Mouse (Mus musculus) C2C12 (cell line): ENCODE data around the gene Otud7a. TPM values are rescaled to one million over a fixed set of nuclear protein-coding genes. Genes with fewer than 3 reads are reported as not detected.

Source experiments
- H3K27me3 ChIP-seq: one replicate; pipeline ENCODE4 v1.6.1; 2011; ENCODE audit not compliant: control insufficient read depth, insufficient read depth, insufficient read length
- H3K36me3 ChIP-seq: one replicate; pipeline ENCODE4 v1.6.1; 2011; ENCODE audit not compliant: control insufficient read depth, insufficient read depth
- H3K4me3 ChIP-seq: one replicate; pipeline ENCODE4 v1.5.1; 2011; ENCODE audit warnings: mild to moderate bottlenecking, control low read depth; ENCODE audit not compliant: poor library complexity, insufficient read depth, severe bottlenecking
- H3K79me2 ChIP-seq: one replicate; pipeline ENCODE4 v1.6.1; 2011; ENCODE audit not compliant: control insufficient read depth, insufficient read depth
- H3K79me3 ChIP-seq: one replicate; pipeline ENCODE4 v1.6.1; 2011; ENCODE audit warnings: low read depth, control low read depth
- H3ac ChIP-seq: one replicate; pipeline ENCODE3; 2011; ENCODE audit warnings: low read depth; ENCODE audit not compliant: control insufficient read depth, insufficient read length
- CEBPB ChIP-seq: IDR thresholded peaks from one replicate; pipeline ENCODE4 v1.6.1; 2011; ENCODE audit warnings: low read depth, mild to moderate bottlenecking, control low read depth, moderate library complexity
- CTCF ChIP-seq: IDR thresholded peaks from one replicate; pipeline ENCODE4 v1.5.1; 2011; ENCODE audit not compliant: control insufficient read depth, insufficient read depth, insufficient read length
- FOSL1 ChIP-seq: IDR thresholded peaks from one replicate; pipeline ENCODE4 v1.8.0; 2011; ENCODE audit warnings: mild to moderate bottlenecking, low read length; ENCODE audit not compliant: poor library complexity, insufficient read depth, severe bottlenecking
- MAX ChIP-seq: IDR thresholded peaks from one replicate; pipeline ENCODE4 v1.6.1; 2011; ENCODE audit warnings: mild to moderate bottlenecking, control low read depth
- MYOD1 ChIP-seq: IDR thresholded peaks from one replicate; pipeline ENCODE4 v1.6.1; 2011; ENCODE audit warnings: low read depth; ENCODE audit not compliant: control insufficient read depth, insufficient read length
- MYOG ChIP-seq: IDR thresholded peaks from one replicate; pipeline ENCODE4 v1.6.1; 2011; ENCODE audit not compliant: control insufficient read depth, insufficient read length; ENCODE audit errors: extremely low read depth
- USF1 ChIP-seq: IDR thresholded peaks from one replicate; pipeline ENCODE4 v1.6.1; 2011; ENCODE audit warnings: low read depth, mild to moderate bottlenecking, control low read depth, moderate library complexity
- polyA plus RNA-seq: library from polyadenylated mRNA; unstranded; fragments of >200 nt; fragmentation: generic; extraction: Trizol; gene quantifications from one replicate; pipeline ENCODE4 v1.2.1, GENCODE M21; 2012; ENCODE audit warnings: missing spikeins

Otud7a gene
- polyA plus RNA-seq, 1 experiment, result 0.11 TPM

GRCm38 (mm10) chr7:63462684-63463083, 18.1 kb downstream of the Otud7a start:
- Histone ChIP-seq H3K79me3 (no peaks in the 10 kb centered on the region), H3K79me2 (no peaks in the 10 kb centered on the region), H3K4me3 (no peak overlapping the region), H3K27me3 (no peaks in the 10 kb centered on the region), H3K36me3 (no peaks in the 10 kb centered on the region), H3ac (no peak overlapping the region)
- no peak for TF ChIP-seq CEBPB
- no peak for TF ChIP-seq MYOG
- no peak for TF ChIP-seq MAX
- no peak for TF ChIP-seq USF1
- no peak for TF ChIP-seq CTCF
- TF ChIP-seq MYOD1, result no peak
- no peak for TF ChIP-seq FOSL1

- no peak overlapping the region for H3ac ChIP-seq
- no peaks in the 10 kb centered on the region for H3K79me3 ChIP-seq
- TF ChIP-seq FOSL1 (no peak), MYOG (no peak), CEBPB (no peak), MAX (no peak)
- H3K27me3 ChIP-seq, result no peaks in the 10 kb centered on the region
- H3K79me2 ChIP-seq, result no peaks in the 10 kb centered on the region
- no peaks in the 10 kb centered on the region for H3K36me3 ChIP-seq
- no peak overlapping the region for H3K4me3 ChIP-seq
These were observed 22.2 kb downstream of the Otud7a start for GRCm38 (mm10) chr7:63466729-63467128.

- H3K79me2 ChIP-seq, result no peaks in the 10 kb centered on the region
- H3K4me3 ChIP-seq, result no peak overlapping the region
- H3K79me3 ChIP-seq, result no peaks in the 10 kb centered on the region
- H3K27me3 ChIP-seq, result no peaks in the 10 kb centered on the region
- H3ac ChIP-seq, result no peak overlapping the region
- H3K36me3 ChIP-seq, result no peaks in the 10 kb centered on the region
- TF ChIP-seq FOSL1, result no peak
- TF ChIP-seq CTCF, result no peak
- TF ChIP-seq MAX, result no peak
- no peak for TF ChIP-seq MYOD1
- no peak for TF ChIP-seq MYOG
- TF ChIP-seq USF1, result no peak
- no peak for TF ChIP-seq CEBPB
These were observed 23.7 kb downstream of the Otud7a start for GRCm38 (mm10) chr7:63468258-63468657.

- Histone ChIP-seq H3ac (no peak overlapping the region), H3K79me3 (no peaks in the 10 kb centered on the region), H3K36me3 (no peaks in the 10 kb centered on the region), H3K79me2 (no peaks in the 10 kb centered on the region), H3K4me3 (no peak overlapping the region), H3K27me3 (no peaks in the 10 kb centered on the region)
- TF ChIP-seq MAX (no peak), FOSL1 (no peak), MYOG (no peak), CTCF (no peak), MYOD1 (no peak), CEBPB (no peak), USF1 (no peak)
These were observed 38.5 kb downstream of the Otud7a start for GRCm38 (mm10) chr7:63483091-63483490.

GRCm38 (mm10) chr7:63497051-63497547, 52.5 kb downstream of the Otud7a start:
- no peaks in the 10 kb centered on the region for H3K79me2 ChIP-seq
- H3K36me3 ChIP-seq, result no peaks in the 10 kb centered on the region
- TF ChIP-seq CTCF, result no peak
- TF ChIP-seq FOSL1, result peak; percentile 68
- peak; percentile 94 for TF ChIP-seq MAX
- peak; percentile 23 for TF ChIP-seq MYOD1
- TF ChIP-seq CEBPB, result peak; percentile 12
- TF ChIP-seq MYOG, result no peak
- peak; percentile 50 for TF ChIP-seq USF1
- no peaks in the 10 kb centered on the region for H3K79me3 ChIP-seq
- no peaks in the 10 kb centered on the region for H3K27me3 ChIP-seq
- no peak overlapping the region for H3ac ChIP-seq
- H3K4me3 ChIP-seq, result no peak overlapping the region

GRCm38 (mm10) chr7:63504202-63504601, 59.7 kb downstream of the Otud7a start:
- H3K4me3 ChIP-seq, result no peak overlapping the region
- H3K79me3 ChIP-seq, result no peaks in the 10 kb centered on the region
- no peak overlapping the region for H3ac ChIP-seq
- H3K79me2 ChIP-seq, result no peaks in the 10 kb centered on the region
- H3K27me3 ChIP-seq, result no peaks in the 10 kb centered on the region
- no peaks in the 10 kb centered on the region for H3K36me3 ChIP-seq
- TF ChIP-seq MYOG, result no peak
